Mouse (Mus musculus) CD4-positive helper T cell, adult 2 months (primary cell): ENCODE data around the gene Pomp.

ENCODE experiments used
- DNase-seq: peaks from one replicate; pipeline ENCODE4 v3.0.0-alpha.2; 2012; ENCODE audit warnings: low read depth, missing footprints, low spot score

The Pomp gene

DNA sequence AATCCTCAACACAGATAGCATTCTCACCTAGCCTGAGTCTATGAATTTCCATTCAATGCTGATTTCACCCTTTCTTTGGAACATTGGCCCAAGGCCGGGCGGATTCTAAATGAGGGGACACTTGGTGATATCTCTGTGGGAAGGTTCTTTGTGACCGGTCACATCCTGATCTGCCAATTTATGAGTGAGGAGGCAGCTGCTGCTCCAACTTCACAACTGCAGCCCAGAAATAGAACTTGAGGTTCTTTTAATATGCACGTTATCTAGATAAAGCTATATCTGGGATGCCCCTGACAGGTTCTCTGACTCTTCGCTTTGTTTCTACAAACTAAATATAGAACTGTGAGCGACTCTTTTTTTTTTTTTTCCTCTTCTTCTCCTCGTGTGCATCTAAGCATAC, 10.1 kb upstream of the Pomp start:
- no peak for DNase-seq

DNA sequence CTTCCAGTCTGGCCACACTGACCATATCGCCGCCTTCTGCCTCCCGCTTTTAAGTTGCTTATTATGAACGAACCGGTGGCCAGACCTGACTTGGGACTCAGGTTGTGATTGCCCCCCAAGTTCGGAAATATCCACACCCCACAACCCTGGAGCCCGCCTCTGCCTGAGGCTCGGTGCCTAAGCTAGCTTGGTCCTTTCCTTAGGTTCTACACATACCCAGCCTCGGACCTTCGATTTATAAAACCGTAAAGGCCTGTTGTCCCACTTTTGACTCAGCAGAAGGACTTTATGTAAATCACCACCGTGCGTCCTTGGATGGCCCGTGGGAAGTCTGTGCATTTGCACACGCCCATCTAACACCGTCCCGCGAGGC, 199 bp upstream of the Pomp start:
- DNase-seq, result no peak

DNA sequence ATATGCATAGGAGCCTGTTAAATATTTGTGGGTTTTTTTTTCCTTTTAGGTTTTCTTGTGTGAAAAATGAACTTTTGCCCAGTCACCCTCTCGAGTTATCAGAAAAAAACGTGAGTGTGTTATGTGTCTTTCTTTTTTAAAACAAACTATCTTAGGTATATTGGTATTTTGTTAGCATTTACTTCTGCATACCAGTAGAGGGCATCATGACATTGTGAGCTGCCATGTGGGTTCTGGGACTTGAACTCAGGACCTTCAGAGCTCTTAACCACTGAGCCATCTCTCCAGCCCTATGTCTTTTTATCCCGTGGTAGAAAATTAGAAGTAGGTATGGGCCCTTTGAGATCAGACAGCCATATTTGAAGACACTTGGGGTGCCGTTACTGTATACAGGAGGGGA, 8.4 kb downstream of the Pomp start:
- DNase-seq, result no peak

DNA sequence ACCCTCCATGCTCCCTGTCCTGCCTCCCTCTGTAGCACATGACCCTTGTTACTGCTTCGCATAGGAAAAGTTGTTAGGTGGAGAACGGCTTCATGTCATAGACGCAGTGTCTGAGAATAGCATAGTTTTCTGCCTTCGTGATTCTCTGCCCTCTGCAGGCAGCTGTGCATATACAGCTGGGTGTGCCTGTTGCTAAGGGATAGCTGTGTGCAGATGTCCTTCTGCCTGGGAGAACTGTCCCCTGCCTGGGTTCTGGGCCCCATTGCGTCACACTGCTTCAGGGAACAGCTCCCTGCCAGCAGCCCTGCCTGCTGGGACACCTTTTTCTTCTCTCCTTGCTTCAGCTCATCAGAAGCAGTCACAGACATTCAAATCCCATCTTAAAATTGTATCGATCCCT, 9.3 kb downstream of the Pomp start:
- DNase-seq, result no peak

DNA sequence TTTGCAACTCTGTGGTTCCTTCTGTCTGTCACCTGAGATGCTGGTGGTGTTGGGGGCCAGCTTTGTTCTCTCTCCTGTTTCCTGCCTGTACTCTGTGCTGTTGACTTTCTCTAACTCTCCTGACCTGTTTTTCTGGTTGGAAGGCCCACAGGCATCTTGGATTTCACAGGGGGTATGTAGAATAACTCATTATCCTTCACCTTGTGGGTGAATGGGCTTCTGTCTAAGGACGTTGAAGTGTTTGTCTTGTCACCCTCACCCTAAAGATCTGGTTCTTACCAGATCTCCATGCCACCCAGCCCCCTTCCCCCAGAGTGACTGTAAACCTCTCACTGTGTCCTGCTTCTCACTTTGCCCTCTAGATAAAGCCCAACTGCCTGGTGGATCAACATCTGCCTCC, 10.0 kb downstream of the Pomp start:
- DNase-seq, result no peak

DNA sequence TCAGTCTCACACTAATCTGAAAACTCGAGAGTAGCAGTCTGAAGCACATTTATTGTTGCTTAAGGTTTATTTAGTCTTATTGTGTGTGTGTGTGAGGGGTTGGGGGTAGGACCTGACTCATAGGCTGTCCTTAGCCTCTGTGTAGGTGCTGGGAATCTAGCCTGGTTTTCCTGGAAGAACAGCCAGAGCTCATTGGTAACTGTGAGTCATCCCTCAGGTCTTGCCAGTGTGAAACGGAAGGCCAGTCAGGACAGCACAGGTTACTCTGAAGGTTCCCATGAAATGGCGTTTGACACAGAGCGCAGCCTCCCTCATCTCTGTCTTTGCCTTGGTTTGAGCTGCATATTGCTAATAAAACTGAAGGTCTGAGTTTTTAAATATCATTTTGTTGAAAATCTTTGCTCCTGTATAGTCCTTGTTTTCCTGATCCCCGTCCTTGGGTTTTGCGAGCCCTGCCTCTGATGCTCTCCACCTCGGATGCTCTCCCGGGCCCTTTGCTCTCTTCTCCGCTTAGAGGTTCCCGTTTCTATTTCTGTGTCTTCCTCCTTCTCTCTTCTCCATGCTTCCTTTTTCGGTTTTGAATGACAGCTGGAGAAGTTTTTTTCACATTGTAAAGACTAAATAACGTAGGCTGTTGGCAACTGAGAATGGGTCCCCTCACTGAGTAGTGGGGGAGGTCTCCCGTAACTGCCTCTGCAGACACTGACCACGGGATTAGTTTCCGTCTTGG, 11.0 kb downstream of the Pomp start:
- no peak for DNase-seq

DNA sequence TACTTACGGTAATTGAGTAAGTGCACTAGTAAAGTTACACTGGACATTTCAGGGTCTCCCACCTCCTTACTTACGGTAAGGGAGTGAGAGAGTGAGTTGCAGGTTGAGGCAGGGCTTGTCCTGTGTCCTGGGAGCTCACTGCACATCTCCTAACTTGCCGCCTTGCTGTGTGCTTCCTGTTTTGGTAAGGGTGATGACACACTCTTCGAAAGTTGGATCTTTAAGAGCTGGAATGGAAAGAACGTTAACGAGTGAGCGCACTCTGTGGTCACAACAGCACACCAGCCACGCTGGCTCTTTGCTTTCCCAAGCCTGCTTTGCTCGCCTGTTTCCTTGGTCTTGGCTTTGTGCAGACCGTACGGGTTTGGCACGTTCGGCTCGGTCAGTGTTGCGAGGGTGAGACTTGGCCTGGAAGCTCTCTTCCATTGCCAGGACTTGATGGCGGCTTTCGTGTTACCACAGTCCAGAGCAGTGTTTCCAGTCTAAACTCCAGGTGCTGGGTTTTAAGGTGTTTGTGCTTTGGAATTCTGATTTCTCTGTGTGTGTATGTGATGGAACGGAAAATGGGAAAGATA, 14.3 kb downstream of the Pomp start:
- no peak for DNase-seq

DNA sequence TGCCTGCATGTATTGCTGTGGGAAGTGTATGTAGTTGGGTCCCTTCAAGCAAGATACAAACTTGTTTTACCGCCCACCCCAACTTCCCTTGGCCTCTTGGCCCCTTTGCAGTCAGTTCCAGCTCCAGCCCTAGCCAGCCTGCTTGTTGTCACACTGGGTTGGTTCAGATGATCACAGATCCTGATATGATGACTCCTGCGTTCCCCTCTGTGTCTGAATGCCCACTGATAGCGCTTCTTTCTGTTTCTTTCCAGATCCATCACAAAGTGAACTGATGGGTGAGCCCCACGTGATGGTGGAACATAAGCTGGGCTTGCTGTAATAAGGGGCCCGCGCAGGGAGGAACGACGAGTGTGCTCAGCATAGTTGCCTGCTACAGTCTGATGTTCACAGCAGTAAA, 14.9 kb downstream of the Pomp start:
- no peak for DNase-seq

DNA sequence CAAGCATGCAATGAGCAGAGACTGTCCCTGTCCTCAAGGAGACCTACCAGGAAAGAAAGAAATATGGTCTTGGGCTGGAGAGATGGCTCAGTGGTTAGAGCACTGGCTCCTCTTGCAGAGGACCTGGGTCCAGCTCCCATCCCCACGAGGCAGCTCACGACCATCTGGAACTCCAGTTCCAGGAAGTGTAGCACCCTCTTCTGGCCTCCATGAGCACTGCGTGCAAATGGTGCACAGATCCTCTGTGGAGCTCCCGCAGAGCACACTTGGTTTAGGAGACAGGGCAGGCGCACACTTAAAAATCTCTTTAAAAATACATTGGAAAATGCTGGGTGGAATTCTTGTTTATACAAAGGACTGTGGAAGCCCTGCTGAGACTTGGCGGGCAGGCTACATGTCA, 17.3 kb downstream of the Pomp start:
- no peak for DNase-seq

DNA sequence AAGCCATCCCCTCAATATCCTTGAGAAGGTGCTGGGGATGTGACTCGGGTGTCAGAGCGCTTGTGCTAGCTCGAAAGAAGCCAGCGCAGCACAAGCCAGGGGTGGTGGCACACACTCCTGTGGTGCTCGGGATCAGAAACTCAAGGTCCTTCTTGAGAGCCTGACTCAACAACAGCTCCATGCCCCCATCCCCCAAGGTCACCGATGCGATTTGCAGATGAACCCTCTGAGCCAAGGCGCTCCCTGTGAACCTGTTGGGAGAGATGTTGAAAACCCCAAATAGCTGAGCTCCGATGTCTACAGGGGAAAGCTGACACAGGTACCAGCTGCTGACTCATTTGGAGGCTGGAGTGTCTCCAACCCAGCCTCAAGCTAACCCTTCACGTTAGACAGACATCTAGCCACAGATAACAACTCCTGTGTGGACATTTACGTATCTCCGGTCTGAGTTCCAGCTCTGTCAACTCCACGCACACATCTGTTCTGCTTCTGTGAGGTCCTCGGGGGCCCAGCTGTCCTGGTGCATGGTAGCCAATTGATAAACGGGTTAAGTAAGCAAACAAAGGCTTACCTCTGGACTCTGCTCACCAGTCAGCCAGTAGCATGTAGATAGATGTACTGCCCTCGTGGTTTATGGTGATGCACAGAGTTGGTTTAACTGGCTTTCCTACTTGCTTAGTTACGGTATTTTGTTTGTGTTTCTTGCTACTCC, 19.9 kb downstream of the Pomp start:
- DNase-seq, result no peak

DNA sequence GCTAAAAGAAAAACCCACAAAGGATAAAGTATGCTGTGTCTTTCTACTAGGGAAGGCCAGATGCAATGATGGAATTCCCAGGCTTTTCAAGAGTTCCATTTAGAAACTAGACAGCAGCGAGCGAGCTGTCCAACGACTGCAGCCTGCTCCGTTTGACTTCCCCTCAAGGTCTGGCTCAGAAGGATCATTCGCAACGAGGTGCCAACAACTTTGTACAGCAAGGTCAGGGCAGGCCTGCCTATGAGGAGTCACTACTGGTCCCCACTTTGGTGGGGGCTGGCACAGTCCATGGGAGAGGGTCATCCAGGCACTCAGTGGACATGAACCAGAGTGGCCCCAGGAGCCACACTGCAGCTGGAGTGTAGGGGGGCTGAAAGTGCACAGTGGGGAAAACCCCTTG, 23.3 kb downstream of the Pomp start:
- no peak for DNase-seq

DNA sequence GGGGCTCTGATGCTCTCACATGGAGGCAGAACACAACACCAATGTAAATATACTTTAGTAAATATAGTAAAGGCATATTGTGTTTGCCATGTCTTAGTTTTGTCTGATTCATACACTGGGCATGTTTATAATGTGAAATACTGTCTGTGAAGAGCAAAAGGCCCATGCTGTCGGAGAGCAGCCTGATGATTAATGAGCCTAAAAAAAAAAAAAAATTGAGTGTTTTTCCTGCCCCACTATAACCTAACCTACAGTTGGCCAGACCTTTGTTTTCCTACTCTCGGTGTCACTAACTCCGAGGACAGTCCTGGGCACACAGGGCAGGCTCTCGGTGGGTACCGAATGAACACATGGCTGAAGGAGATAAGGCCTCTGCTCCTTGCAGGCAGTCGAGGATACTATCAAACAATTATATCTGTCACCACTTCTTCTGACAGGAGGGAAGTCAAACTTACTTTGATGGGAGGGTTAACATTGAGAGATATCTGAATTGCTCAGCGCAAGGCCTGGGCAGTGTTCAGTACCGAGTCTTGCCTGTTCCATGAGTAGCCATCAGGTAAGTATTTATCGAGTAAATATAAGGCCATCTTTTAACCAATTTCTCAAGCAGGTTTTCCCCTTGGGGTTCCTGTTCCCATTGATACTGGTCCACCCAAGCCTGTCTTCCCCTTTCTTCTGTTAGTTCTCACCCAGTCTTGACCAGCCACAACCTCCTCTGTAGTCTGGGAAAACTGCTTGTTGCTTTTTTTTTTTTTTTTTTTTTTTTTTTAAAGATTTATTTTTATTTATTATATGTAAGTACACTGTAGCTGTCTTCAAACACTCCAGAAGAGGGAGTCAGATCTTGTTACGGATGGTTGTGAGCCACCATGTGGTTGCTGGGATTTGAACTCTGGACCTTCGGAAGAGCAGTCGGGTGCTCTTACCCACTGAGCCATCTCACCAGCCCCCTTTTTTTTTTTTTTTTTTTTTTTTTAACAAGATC, 28.3 kb downstream of the Pomp start:
- no peak for DNase-seq

DNA sequence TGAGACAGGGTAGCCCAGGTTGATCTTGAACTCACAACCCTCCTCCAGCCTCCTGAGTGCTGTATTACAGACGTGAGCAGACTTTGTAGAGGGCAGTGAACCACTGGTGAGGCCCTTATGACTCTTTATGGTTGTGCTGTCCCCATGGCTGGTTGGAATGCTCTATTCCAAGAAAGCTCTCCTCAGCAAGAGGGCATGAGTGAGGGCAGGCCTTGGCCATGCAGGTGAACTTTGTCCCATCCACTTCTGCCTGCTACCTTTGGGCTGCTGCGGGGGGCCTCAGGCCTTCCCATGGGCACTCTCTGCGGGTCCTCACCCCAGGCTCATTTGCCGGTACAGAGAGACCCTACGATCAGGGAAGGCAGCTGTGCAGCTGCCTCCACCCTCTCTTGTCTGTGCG, 32.5 kb downstream of the Pomp start:
- no peak for DNase-seq

DNA sequence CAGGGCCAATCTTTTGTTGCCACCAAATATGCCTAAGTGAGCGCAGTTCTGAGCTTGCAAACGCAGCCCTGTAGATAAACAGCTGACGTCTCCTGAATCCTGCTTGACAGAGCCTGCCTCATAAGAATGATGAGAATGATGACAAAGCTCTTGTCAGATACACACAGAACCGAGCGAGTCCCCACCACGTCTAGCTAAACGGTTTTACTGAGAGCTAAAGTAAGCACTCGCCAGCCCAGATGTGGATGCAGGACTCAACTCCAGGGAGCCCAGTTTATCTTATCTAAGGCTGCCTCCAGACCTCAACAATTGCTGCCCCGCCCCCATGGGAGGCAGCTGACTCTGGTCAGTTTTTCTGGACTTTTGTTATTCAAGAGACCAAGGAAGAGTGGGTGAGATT, 32.9 kb downstream of the Pomp start:
- no peak for DNase-seq

DNA sequence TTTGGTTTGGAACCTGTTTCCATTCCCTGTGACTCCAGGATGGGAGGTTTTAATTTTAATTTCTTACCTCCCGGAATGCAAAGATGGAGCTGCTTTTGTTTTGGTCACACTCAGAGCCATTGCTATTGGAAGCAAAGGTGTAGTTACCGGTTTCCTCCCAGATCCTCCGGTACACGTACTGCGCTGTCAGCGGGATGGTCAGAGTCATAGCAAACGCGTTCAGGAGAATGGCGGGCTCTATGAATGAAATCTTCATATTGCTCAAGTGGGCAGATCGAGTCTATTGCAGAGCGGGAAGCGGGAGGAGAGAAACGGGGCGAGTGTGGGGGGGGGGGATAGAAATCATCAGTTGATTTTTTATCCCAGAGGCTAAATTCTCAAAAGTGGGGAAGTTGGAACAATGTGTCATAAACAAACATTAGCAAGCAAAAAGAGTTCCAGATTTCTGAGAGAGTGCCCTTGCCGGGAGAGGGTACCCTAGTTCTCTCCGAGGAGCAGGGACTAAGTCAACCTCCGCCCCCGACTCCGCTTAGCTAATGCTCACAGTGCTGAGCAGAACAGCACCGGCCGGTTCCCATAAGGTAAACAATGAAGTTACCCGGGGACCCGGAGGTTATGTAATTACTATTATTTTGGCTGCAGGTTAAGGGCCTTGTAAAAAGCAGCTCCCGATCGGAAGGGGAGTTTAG, 33.6 kb downstream of the Pomp start:
- DNase-seq, result peak; percentile 18

DNA sequence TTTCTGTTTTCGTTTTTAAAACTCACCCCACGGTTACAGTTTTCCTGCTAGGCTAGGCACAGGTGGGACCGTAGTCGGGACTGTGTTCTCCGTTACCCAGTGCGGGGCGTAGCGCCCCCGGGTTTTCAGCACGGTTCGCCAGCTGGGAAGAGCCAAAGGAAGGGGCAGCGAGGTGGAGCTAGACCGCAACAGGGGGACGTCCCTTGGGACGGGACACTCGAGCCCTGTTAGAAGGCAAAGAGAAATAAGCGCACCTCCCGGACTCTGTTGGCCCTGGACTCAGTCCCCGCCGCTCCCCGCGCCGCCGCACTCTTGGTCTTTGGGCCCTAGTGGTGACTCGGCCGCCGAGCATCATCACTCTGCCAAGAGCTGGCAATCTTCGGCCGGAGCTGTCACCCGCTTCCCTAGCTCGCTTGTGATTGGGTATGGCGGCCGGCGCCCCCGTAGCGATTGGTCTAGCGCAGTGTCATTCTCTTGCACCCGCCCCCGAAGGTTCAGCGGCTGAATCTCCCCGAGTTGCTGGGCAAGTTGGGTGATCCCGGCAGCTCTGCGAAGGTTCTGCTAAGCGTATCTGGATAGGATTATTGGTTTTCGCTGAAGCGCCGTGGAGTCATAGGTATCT, 34.3 kb downstream of the Pomp start, which contains the start of gene Slc46a3:
Gene Slc46a3 (minus strand): TSS at position 361 of the 622 bp plus-strand sequence.
- DNase-seq, result peak; percentile 94

DNA sequence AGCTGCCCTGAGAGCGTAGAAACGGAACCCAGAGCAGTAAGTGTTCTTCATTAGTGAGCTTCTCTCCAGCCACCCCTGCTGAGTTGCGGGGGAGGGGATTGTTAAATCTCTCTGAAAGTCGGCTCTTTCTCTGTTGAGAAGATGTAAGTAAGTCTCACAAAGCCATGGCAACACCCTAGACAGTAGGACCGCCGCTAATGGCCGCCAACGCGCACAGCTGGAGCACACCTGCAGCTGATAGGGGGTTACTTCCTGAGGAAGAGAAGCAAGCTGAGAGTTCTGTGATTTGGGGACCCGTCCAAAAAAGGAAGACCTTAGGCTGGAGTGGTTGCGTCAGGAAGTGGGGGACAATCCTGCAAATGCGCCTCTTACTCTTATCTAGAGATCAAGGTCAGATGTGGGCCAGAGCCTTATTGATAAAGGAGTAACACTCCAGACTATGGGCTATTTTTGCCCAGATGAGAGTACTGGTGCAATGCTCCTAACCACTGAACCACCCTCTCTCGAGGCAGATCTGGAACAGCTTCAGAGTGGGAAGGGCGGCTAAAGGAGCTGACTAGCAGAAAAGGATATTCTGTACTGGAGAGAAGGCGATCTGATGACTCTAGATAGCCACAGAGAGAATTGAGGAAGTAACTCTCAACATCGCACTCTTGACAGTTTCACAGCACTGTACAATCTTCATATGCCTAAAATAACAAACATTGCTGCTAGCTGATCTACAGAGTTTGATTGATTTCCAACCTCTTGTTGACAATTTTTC, 35.4 kb downstream of the Pomp start:
- DNase-seq, result peak; percentile 61

DNA sequence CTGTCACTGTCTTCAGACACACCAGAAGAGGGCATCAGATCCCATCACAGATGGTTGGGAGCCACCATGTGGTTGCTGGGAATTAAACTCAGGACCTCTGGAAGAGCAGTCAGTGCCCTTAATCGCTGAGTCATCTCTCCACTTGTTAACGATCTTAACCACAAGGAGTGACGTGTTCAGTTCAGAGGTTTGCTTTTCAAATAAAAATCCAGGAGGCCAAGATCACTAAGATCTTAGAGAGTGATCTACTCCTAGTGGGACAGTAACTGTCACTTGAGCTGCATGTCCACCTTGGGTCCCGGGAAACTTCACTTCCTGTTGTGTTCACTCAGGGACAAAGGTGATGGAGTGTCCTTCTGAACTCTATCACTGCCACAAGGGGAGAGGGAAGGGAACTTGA, 36.2 kb downstream of the Pomp start:
- peak; percentile 52 for DNase-seq

DNA sequence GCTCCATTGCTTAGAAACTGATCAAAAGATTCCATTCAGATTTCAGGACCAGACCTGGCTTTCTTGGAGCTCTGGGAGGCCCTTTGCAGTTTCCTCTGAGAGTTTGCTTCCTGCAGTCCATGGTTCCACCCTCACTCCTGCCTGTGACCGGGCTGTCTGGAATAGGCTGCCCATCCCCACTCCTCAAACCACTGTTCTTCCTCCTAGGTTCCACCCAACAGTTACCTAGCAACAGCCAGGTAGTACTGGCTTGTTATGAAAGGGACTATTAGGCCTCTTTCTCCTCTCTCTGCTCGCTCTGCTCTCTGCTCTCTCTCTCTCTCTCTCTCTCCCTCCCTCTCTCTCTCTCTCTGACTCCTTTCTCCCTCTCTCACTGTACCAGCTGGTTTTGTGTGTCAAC, 38.0 kb downstream of the Pomp start:
- DNase-seq, result no peak

DNA sequence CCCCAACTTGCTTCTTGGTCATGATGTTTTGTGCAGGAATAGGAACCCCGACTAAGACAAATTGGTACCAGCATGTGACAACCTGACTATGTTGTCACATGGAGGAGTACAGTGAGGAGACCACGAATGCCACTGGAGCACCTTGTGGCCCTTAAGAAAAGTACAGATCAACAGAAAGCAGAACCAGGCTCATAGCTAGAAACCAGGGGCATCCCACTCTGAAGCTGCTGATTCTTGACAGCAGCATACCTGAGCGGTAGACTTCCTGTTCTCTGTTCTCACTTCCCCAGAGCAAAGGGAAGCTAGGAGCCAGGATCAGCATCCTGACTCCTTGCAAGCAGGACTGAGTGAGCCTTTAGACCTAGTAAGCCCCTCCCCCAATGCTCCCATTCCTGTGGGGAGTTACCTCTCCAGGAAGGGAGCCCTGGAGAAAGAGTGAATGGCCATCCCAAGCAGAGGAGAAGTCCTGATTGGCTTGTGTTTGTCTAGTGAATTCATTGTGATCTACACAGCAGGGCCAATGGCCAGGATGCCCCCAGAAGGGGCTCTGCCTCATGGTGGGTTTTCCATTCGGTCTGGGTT, 38.8 kb downstream of the Pomp start:
- no peak for DNase-seq
